Mouse (Mus musculus) activated CD4-positive, CD25-positive, alpha-beta regulatory T cell, adult 9 weeks (primary cell): Measurements from ENCODE around the gene Dhcr24. TPM values are rescaled to one million over a fixed set of nuclear protein-coding genes. Genes with fewer than 3 reads are reported as not detected.

Source experiments
- polyA plus RNA-seq: library from polyadenylated mRNA; unstranded; fragments of 100-300 nt; shearing (Covaris generic); gene quantifications from one replicate; pipeline ENCODE4 v1.2.1, GENCODE M21; 2017

The Dhcr24 gene
- polyA plus RNA-seq: 1.7 TPM

DNA sequence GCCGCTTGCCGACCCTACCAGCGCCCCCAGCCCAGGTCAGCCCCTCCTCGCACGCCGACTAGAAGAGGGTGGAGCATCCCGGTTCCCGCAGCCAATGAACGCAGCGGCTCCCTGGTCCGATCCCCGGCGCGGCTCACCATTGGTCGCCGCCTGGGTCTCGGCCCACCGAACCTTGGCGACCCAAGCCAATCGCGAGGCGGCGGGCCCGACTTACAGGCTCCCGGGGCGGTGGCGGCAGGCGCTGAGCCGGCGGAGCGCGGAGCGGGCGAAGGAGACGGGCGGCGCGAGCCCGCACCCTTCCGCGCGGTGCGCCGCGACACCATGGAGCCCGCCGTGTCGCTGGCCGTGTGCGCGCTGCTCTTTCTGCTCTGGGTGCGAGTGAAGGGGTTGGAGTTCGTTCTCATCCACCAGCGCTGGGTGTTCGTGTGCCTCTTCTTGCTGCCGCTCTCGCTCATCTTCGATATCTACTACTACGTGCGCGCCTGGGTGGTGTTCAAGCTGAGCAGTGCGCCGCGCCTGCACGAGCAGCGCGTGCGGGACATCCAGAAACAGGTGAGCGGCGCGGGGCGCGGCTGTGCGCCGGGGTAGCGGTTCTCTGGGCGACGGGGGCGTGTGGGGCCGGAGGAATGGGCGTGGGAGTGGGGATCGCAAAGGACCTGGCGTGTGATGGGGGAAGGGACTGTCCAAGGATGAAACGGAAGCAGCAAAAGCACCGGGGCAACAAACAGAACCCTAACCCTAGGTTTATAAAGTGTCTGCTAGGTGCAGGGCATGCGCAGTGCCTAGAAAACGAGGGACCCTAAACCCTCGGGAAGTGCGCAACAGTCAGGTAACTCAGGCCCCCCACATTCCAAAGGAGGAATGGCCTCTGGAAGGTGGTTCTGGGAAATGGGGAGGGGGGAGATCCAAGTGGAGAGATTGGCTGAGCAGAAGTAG is at the start of gene Dhcr24:
Gene Dhcr24 (plus strand): TSS at position 193 of the 936 bp plus-strand sequence.

DNA sequence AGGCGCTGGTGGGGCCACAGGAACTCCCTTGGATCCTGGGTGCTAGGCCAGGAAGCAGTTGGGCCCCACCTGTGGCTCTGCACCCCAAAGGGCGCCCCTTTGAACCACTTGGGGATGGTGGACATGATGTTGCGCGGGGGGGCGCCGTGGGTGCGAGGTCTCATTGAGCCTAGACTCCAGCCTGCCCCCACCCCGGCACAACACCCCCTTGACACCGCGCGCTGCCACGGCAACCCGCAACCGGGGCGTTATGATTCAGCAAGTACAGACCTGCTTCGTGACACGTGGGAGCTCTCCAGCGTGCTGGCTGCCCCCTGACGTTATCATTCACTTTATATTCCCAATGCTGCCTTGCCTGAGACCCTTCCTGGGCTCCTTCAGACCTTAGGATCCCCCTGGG is 56.2 kb downstream of the Dhcr24 start, which contains the start of gene Lexm:
Gene Lexm (minus strand): TSS at position 186 of the 400 bp plus-strand sequence.

DNA sequence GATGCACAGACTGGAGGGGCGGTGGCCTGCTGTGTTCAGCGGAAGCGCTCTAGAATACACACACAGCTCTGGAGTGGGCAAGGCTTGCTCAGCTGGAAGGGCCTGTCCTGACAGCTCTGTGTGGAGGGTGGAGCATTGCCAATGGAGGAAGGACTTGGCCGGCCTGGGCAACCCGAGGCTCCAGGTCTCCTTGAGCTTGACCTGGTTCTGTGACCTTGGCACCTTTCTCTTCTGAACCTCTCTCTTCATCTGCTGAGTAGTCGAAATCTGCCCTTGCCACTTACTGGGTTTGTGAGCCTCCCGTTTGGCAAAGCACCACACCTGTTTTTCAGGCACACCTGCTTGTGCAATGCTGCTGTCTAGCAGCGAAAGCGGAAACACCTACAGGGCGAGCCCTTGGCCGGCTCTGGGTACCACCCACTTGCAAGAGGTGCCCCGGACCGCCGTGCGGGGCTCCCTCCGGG is 61.2 kb downstream of the Dhcr24 start, which contains the start of gene Ttc22:
Gene Ttc22 (plus strand): TSS at position 403 of the 464 bp plus-strand sequence.

Other genes with a start within 250 kb of the Dhcr24 start
- 10.6 TPM for gene Usp24, start 244.8 kb upstream of the Dhcr24 start, polyA plus RNA-seq
- not detected for gene Pcsk9, start 96.7 kb upstream of the Dhcr24 start, polyA plus RNA-seq
- gene Bsnd, start 68.8 kb upstream of the Dhcr24 start, polyA plus RNA-seq: not detected
- gene Lexm, start 56.2 kb downstream of the Dhcr24 start, polyA plus RNA-seq: not detected
- not detected for gene Ttc22, start 61.4 kb downstream of the Dhcr24 start, polyA plus RNA-seq
- 13.8 TPM for gene Pars2, start 90.0 kb downstream of the Dhcr24 start, polyA plus RNA-seq
- gene Ttc4, start 117.9 kb downstream of the Dhcr24 start, polyA plus RNA-seq: 77.7 TPM
- not detected for gene Mroh7, start 169.9 kb downstream of the Dhcr24 start, polyA plus RNA-seq
- gene Fam151a, start 172.9 kb downstream of the Dhcr24 start, polyA plus RNA-seq: not detected
- 20.2 TPM for gene Acot11, start 244.0 kb downstream of the Dhcr24 start, polyA plus RNA-seq